Mouse (Mus musculus): ENCODE results near the gene Ilf2.

DNA sequence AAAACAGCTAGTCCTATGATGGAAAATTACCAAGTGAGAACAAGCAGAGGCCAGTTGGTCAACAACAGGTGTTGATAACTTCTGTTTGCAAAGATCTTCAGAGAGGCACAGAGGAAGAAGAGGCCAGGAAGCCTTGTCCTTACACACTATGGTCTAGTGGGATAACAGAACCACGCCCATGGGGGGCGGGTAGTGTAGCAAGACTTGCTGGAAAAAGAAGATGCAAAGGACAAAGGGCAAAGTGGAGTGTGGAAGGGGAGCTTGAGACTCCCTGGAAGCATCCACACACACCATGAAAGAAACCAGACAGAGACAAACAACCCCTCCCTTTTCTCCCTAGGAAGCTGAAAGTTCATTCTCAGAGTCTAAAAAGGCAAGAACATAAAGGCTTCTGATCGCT, 46.4 kb upstream of the Ilf2 start:
- no peak for TF ChIP-seq POLR2A (IDR thresholded peaks at IDR 0.05; ENCODE audit: borderline replicate concordance, insufficient read depth, low read length)
- TF ChIP-seq CTCF (IDR thresholded peaks at IDR 0.05; ENCODE audit: borderline replicate concordance, insufficient read depth, low read depth, low read length) = no peak
